Mouse (Mus musculus): Measurements from ENCODE around the gene Stk4. TPM values are rescaled to one million over a fixed set of nuclear protein-coding genes. Genes with fewer than 3 reads are reported as not detected.

The Stk4 gene
- total and polyA plus RNA-seq, 3 experiments: 51.4 to 77.5 (median 64.4) TPM

- in situ Hi-C loops (cut with MboI; ENCODE audit: low pct_ligation_motif_present, low pct_unique_long_range_greater_than_20kb, low sequenced_read_pairs) (no loop called here), dilution Hi-C loops (cut with MboI; ENCODE audit: extremely low pct_ligation_motif_present, extremely low pct_unique_long_range_greater_than_20kb, low sequenced_read_pairs) (no loop called here)
- H3K4me2 ChIP-seq (ENCODE audit: insufficient read depth, low read depth, poor library complexity, severe bottlenecking): no peak within 1 kb of the TSS
- no peak within 1 kb of the TSS for H3K9ac ChIP-seq (ENCODE audit: insufficient read depth, low read depth)
- no peak for DNase-seq (ENCODE audit: extremely low read depth)
- H3K79me2 ChIP-seq (replicated peaks; ENCODE audit: control insufficient read depth, extremely low read depth, insufficient read depth, poor library complexity, severe bottlenecking): no peaks in the 10 kb centered on the region
- TF ChIP-seq MAX (IDR thresholded peaks at IDR 0.05; ENCODE audit: low read length) (no peak), RAD21 (IDR thresholded peaks at IDR 0.05; ENCODE audit: low read depth, low read length) (no peak), SIN3A (IDR thresholded peaks at IDR 0.05; ENCODE audit: low read length) (no peak), GABPA (IDR thresholded peaks at IDR 0.05; ENCODE audit: insufficient replicate concordance, low read depth, low read length) (no peak), JUND (conservative IDR thresholded peaks at IDR 0.05; ENCODE audit: low read depth, low read length) (no peak), EP300 (IDR thresholded peaks at IDR 0.05; ENCODE audit: low read length) (no peak), TCF12 (IDR thresholded peaks at IDR 0.05; ENCODE audit: low read depth, low read length) (no peak), MXI1 (IDR thresholded peaks at IDR 0.05; ENCODE audit: low read depth, low read length) (no peak), ELF1 (IDR thresholded peaks at IDR 0.05; ENCODE audit: low read depth, low read length) (no peak), MYC (IDR thresholded peaks at IDR 0.05; ENCODE audit: low read depth, low read length) (no peak)
- no peaks in the 10 kb centered on the region for H3K4me1 ChIP-seq (ENCODE audit: control insufficient read depth in 1 of 2, insufficient read depth in 2 of 2)
- no peaks in the 10 kb centered on the region for H3K9me3 ChIP-seq (replicated peaks; ENCODE audit: low read length)
- no peaks in the 10 kb centered on the region for H3K27me3 ChIP-seq (replicated peaks)
- peaks cover 0 to 4% of the 10 kb centered on the region in 2 experiments for H3K36me3 ChIP-seq (replicated peaks in 1 of 2; ENCODE audit: control insufficient read depth in 1 of 2, insufficient read depth in 1 of 2, low read length in 1 of 2)
- no peak within 1 kb of the TSS for H3K4me3 ChIP-seq (replicated peaks in 1 of 3; ENCODE audit: low read depth in 2 of 3, low read length in 2 of 3, poor library complexity in 1 of 3)
- no peak within 1 kb of the TSS for H3K27ac ChIP-seq (ENCODE audit: insufficient read depth, low read depth)
These were observed 45.0 kb upstream of the Stk4 start, which contains the start of gene Pabpc1l for GRCm38 (mm10) chr2:164025150-164025549. TSS of gene Pabpc1l (plus strand) at chr2:164025450.

- no peaks in the 10 kb centered on the region for H3K4me1 ChIP-seq (ENCODE audit: control insufficient read depth in 1 of 2, insufficient read depth in 2 of 2)
- no peak overlapping the region for H3K4me2 ChIP-seq (ENCODE audit: insufficient read depth, low read depth, poor library complexity, severe bottlenecking)
- H3K27me3 ChIP-seq (replicated peaks): no peaks in the 10 kb centered on the region
- in situ Hi-C loops (cut with MboI; ENCODE audit: low pct_ligation_motif_present, low pct_unique_long_range_greater_than_20kb, low sequenced_read_pairs): no loop called here
- no peak for TF ChIP-seq MAX (IDR thresholded peaks at IDR 0.05; ENCODE audit: low read length)
- TF ChIP-seq RCOR1 (conservative IDR thresholded peaks at IDR 0.05; ENCODE audit: low read depth, low read length): no peak
- TF ChIP-seq RAD21 (IDR thresholded peaks at IDR 0.05; ENCODE audit: low read depth, low read length): no peak; the same call in 1 of the 2 replicates
- no peak for TF ChIP-seq MYC (IDR thresholded peaks at IDR 0.05; ENCODE audit: low read depth, low read length)
- no peak for TF ChIP-seq ZKSCAN1 (IDR thresholded peaks at IDR 0.05; ENCODE audit: borderline replicate concordance, low read depth, low read length)
- TF ChIP-seq ZMIZ1 (IDR thresholded peaks at IDR 0.05; ENCODE audit: low read depth, low read length): no peak
- TF ChIP-seq PAX5 (IDR thresholded peaks at IDR 0.05; ENCODE audit: low read length): no peak
- no peak for TF ChIP-seq HCFC1 (IDR thresholded peaks at IDR 0.05; ENCODE audit: low read depth, low read length)
- TF ChIP-seq NRF1 (IDR thresholded peaks at IDR 0.05; ENCODE audit: low read depth, low read length): no peak
- no peak for TF ChIP-seq USF1 (IDR thresholded peaks at IDR 0.05; ENCODE audit: low read depth, low read length)
- TF ChIP-seq ELF1 (IDR thresholded peaks at IDR 0.05; ENCODE audit: low read depth, low read length): no peak
- no peak for TF ChIP-seq CTCF (conservative IDR thresholded peaks at IDR 0.05 in 1 of 2, IDR thresholded peaks at IDR 0.05 in 1 of 2; ENCODE audit: low read depth in 2 of 2, low read length in 2 of 2)
- no peak overlapping the region for H3K9ac ChIP-seq (ENCODE audit: insufficient read depth, low read depth)
- H3K27ac ChIP-seq (ENCODE audit: insufficient read depth, low read depth): no peak overlapping the region
- no peaks in the 10 kb centered on the region for H3K36me3 ChIP-seq (replicated peaks in 1 of 2; ENCODE audit: control insufficient read depth in 1 of 2, insufficient read depth in 1 of 2, low read length in 1 of 2)
- no peaks in the 10 kb centered on the region for H3K79me2 ChIP-seq (replicated peaks; ENCODE audit: control insufficient read depth, extremely low read depth, insufficient read depth, poor library complexity, severe bottlenecking)
- no peak for DNase-seq (ENCODE audit: extremely low read depth)
- H3K4me3 ChIP-seq (replicated peaks in 1 of 3; ENCODE audit: low read depth in 2 of 3, low read length in 2 of 3, poor library complexity in 1 of 3): no peak overlapping the region
- dilution Hi-C loops (cut with MboI; ENCODE audit: extremely low pct_ligation_motif_present, extremely low pct_unique_long_range_greater_than_20kb, low sequenced_read_pairs): no loop called here
- H3K9me3 ChIP-seq (replicated peaks; ENCODE audit: low read length): peaks cover 4% of the 10 kb centered on the region
These were observed 39.0 kb upstream of the Stk4 start for GRCm38 (mm10) chr2:164031147-164031546.
